Mouse (Mus musculus) forebrain, embryonic 15.5 days (tissue): ENCODE data around the gene Chmp6. TPM values are rescaled to one million over a fixed set of nuclear protein-coding genes. Genes with fewer than 3 reads are reported as not detected.
A peak's percentile ranks its signal among the peaks of the same experiment; 100 is the strongest.

Experiments used
- ATAC-seq: fragments of 200-750 bp; cut with Nextera tagmentation; replicated peaks from 2 replicates; pipeline ENCODE4 v1.8.0; 2017; ENCODE audit warnings: mild to moderate bottlenecking, moderate TSS enrichment, moderate library complexity
- H3K27ac ChIP-seq: fragments of 300-500 bp; sonication (generic); replicated peaks from 2 replicates; pipeline ENCODE4 v1.5.1; 2015; ENCODE audit warnings: mild to moderate bottlenecking, inconsistent platforms
- H3K27me3 ChIP-seq: fragments of 300-500 bp; sonication (generic); 2 replicates; pipeline ENCODE4 v1.6.1; 2015; ENCODE audit warnings: inconsistent platforms
- H3K36me3 ChIP-seq: fragments of 300-500 bp; sonication (generic); 2 replicates; pipeline ENCODE4 v1.6.1; 2015; ENCODE audit warnings: mild to moderate bottlenecking, inconsistent platforms
- H3K4me1 ChIP-seq: fragments of 300-500 bp; sonication (generic); 2 replicates; pipeline ENCODE4 v1.6.1; 2015; ENCODE audit warnings: inconsistent platforms
- H3K4me2 ChIP-seq: fragments of 300-500 bp; sonication (generic); replicated peaks from 2 replicates; pipeline ENCODE4 v1.6.1; 2015; ENCODE audit warnings: mild to moderate bottlenecking, inconsistent platforms
- H3K4me3 ChIP-seq: fragments of 300-500 bp; sonication (generic); 2 replicates; pipeline ENCODE4 v1.5.1; 2015; ENCODE audit warnings: mild to moderate bottlenecking, inconsistent platforms
- H3K9ac ChIP-seq: fragments of 300-500 bp; sonication (generic); replicated peaks from 2 replicates; pipeline ENCODE4 v1.6.1; 2015; ENCODE audit warnings: mild to moderate bottlenecking, inconsistent platforms
- H3K9me3 ChIP-seq: fragments of 300-500 bp; sonication (generic); 2 replicates; pipeline ENCODE4 v1.6.1; 2016; ENCODE audit warnings: inconsistent platforms
- WGBS: fragments of 180-500 bp; shearing (Covaris S2); methylation state at CpG from one replicate; pipeline ENCODE4 v1.1.7; 2015; ENCODE audit warnings: mixed read lengths; 5-methylcytosine and 5-hydroxymethylcytosine counted together
- polyA plus RNA-seq: library from polyadenylated mRNA; unstranded; fragments of >200 nt; fragmentation: Nextera tagmentation; extraction: Ambion mirVana; gene quantifications from 2 replicates; pipeline ENCODE4 v1.2.1, GENCODE M21; 2015

The Chmp6 gene
- polyA plus RNA-seq, 1 experiment from 2014 or later: 94.2 TPM

- H3K4me2 ChIP-seq: peak overlapping the region; percentile 97
- 64% methylated on average over 4 of the region's 4 CpGs for WGBS
- peak overlapping the region; percentile 93 for H3K27ac ChIP-seq
- no peak overlapping the region for H3K9ac ChIP-seq
- H3K36me3 ChIP-seq: no peaks in the 10 kb centered on the region
- H3K27me3 ChIP-seq: no peaks in the 10 kb centered on the region
- H3K9me3 ChIP-seq: no peaks in the 10 kb centered on the region
- H3K4me1 ChIP-seq: peaks cover 86% of the 10 kb centered on the region
- ATAC-seq: no peak
- H3K4me3 ChIP-seq: no peak overlapping the region; the same call in 1 of the 2 replicates
These were observed 26.5 kb downstream of the Chmp6 start for GRCm38 (mm10) chr11:119939711-119940106.

- no peaks in the 10 kb centered on the region for H3K27me3 ChIP-seq
- peak overlapping the region; percentile 97 for H3K4me2 ChIP-seq
- H3K9ac ChIP-seq: no peak overlapping the region; the same call in 1 of the 2 replicates
- ATAC-seq: no peak
- WGBS: 53% methylated on average over 11 of the region's 11 CpGs
- H3K36me3 ChIP-seq: no peaks in the 10 kb centered on the region
- peak overlapping the region; percentile 7; the same call in 1 of the 2 replicates for H3K4me3 ChIP-seq
- peaks cover 90% of the 10 kb centered on the region for H3K4me1 ChIP-seq
- peak overlapping the region; percentile 93 for H3K27ac ChIP-seq
- no peaks in the 10 kb centered on the region for H3K9me3 ChIP-seq
These were observed 26.9 kb downstream of the Chmp6 start for GRCm38 (mm10) chr11:119940142-119940541.

- no peak for ATAC-seq
- peaks cover 74% of the 10 kb centered on the region for H3K4me1 ChIP-seq
- H3K27ac ChIP-seq: peak overlapping the region; percentile 93
- H3K9ac ChIP-seq: peak overlapping the region; percentile 72; the same call in 1 of the 2 replicates
- H3K27me3 ChIP-seq: no peaks in the 10 kb centered on the region
- no peaks in the 10 kb centered on the region for H3K36me3 ChIP-seq
- H3K9me3 ChIP-seq: no peaks in the 10 kb centered on the region
- 4% methylated on average over 8 of the region's 8 CpGs for WGBS
- peak overlapping the region; percentile 97 for H3K4me2 ChIP-seq
- peak overlapping the region; percentile 91 for H3K4me3 ChIP-seq
These were observed 28.6 kb downstream of the Chmp6 start for GRCm38 (mm10) chr11:119941794-119942193.

GRCm38 (mm10) chr11:119942201-119942726 is 29.0 kb downstream of the Chmp6 start:
- peak overlapping the region; percentile 93 for H3K27ac ChIP-seq
- H3K9me3 ChIP-seq: no peaks in the 10 kb centered on the region
- ATAC-seq: peak; percentile 21; the same call in 1 of the 2 replicates
- peaks cover 69% of the 10 kb centered on the region for H3K4me1 ChIP-seq
- H3K4me2 ChIP-seq: peak overlapping the region; percentile 97
- under 1% methylated on average over 42 of the region's 43 CpGs for WGBS
- H3K9ac ChIP-seq: peak overlapping the region; percentile 72
- H3K4me3 ChIP-seq: peak overlapping the region; percentile 91
- H3K36me3 ChIP-seq: no peaks in the 10 kb centered on the region
- no peaks in the 10 kb centered on the region for H3K27me3 ChIP-seq

GRCm38 (mm10) chr11:119942727-119943427 is 29.6 kb downstream of the Chmp6 start, which contains the start of gene Baiap2:
Gene Baiap2, plus strand, starts transcription at chr11:119942763.
- Histone ChIP-seq H3K27me3 (no peaks in the 10 kb centered on the region), H3K36me3 (no peaks in the 10 kb centered on the region), H3K9me3 (no peaks in the 10 kb centered on the region), H3K9ac (peak within 1 kb of the TSS; percentile 73), H3K4me1 (peaks cover 63% of the 10 kb centered on the region), H3K27ac (peak within 1 kb of the TSS; percentile 93), H3K4me2 (peak within 1 kb of the TSS; percentile 97), H3K4me3 (peak within 1 kb of the TSS; percentile 91)
- ATAC-seq: peak; percentile 95
- WGBS: under 1% methylated on average over 75 of the region's 79 CpGs

GRCm38 (mm10) chr11:119943428-119943988 is 30.3 kb downstream of the Chmp6 start:
- H3K9ac ChIP-seq: peak overlapping the region; percentile 73
- H3K27ac ChIP-seq: peak overlapping the region; percentile 14; the same call in 1 of the 2 replicates
- H3K9me3 ChIP-seq: no peaks in the 10 kb centered on the region
- peak overlapping the region; percentile 91 for H3K4me3 ChIP-seq
- H3K27me3 ChIP-seq: no peaks in the 10 kb centered on the region
- H3K4me2 ChIP-seq: peak overlapping the region; percentile 97
- peak; percentile 26 for ATAC-seq
- no peaks in the 10 kb centered on the region for H3K36me3 ChIP-seq
- peaks cover 56% of the 10 kb centered on the region for H3K4me1 ChIP-seq
- 5% methylated on average over 32 of the region's 32 CpGs for WGBS

- ATAC-seq: no peak
- Histone ChIP-seq H3K4me1 (peaks cover 39% of the 10 kb centered on the region), H3K27me3 (no peaks in the 10 kb centered on the region), H3K9ac (no peak overlapping the region), H3K9me3 (no peaks in the 10 kb centered on the region), H3K36me3 (no peaks in the 10 kb centered on the region), H3K4me2 (peak overlapping the region; percentile 97), H3K4me3 (no peak overlapping the region), H3K27ac (no peak overlapping the region)
- 86% methylated on average over 7 of the region's 7 CpGs for WGBS
These were observed 32.1 kb downstream of the Chmp6 start for GRCm38 (mm10) chr11:119945343-119945742.

GRCm38 (mm10) chr11:119947426-119947825 is 34.2 kb downstream of the Chmp6 start:
- no peaks in the 10 kb centered on the region for H3K36me3 ChIP-seq
- 100% methylated on average over 1 of the region's 1 CpGs for WGBS
- H3K27ac ChIP-seq: no peak overlapping the region
- H3K9ac ChIP-seq: no peak overlapping the region
- H3K27me3 ChIP-seq: no peaks in the 10 kb centered on the region
- peaks cover 23% of the 10 kb centered on the region for H3K4me1 ChIP-seq
- H3K4me3 ChIP-seq: no peak overlapping the region
- H3K9me3 ChIP-seq: no peaks in the 10 kb centered on the region
- H3K4me2 ChIP-seq: no peak overlapping the region
- no peak for ATAC-seq

GRCm38 (mm10) chr11:119947897-119948296 is 34.7 kb downstream of the Chmp6 start:
- Histone ChIP-seq H3K27me3 (no peaks in the 10 kb centered on the region), H3K4me3 (no peak overlapping the region), H3K4me1 (peaks cover 27% of the 10 kb centered on the region), H3K36me3 (no peaks in the 10 kb centered on the region), H3K9me3 (no peaks in the 10 kb centered on the region), H3K27ac (no peak overlapping the region), H3K9ac (no peak overlapping the region), H3K4me2 (no peak overlapping the region)
- 72% methylated on average over 2 of the region's 2 CpGs for WGBS
- ATAC-seq: no peak

GRCm38 (mm10) chr11:119948305-119948704 is 35.1 kb downstream of the Chmp6 start:
- Histone ChIP-seq H3K9me3 (no peaks in the 10 kb centered on the region), H3K27me3 (no peaks in the 10 kb centered on the region), H3K4me1 (peaks cover 25% of the 10 kb centered on the region), H3K27ac (no peak overlapping the region), H3K4me2 (no peak overlapping the region), H3K36me3 (no peaks in the 10 kb centered on the region), H3K4me3 (no peak overlapping the region), H3K9ac (no peak overlapping the region)
- WGBS: 57% methylated on average over 4 of the region's 4 CpGs
- ATAC-seq: no peak

- WGBS: 96% methylated on average over 2 of the region's 2 CpGs
- no peak overlapping the region for H3K9ac ChIP-seq
These were observed 35.6 kb downstream of the Chmp6 start for GRCm38 (mm10) chr11:119948803-119949202.

GRCm38 (mm10) chr11:119950535-119950934 is 37.3 kb downstream of the Chmp6 start:
- peaks cover 8% of the 10 kb centered on the region for H3K4me1 ChIP-seq
- 91% methylated on average over 3 of the region's 3 CpGs for WGBS
- no peak overlapping the region for H3K4me3 ChIP-seq
- no peaks in the 10 kb centered on the region for H3K36me3 ChIP-seq
- H3K27ac ChIP-seq: no peak overlapping the region
- H3K9me3 ChIP-seq: no peaks in the 10 kb centered on the region
- no peak overlapping the region for H3K9ac ChIP-seq
- no peaks in the 10 kb centered on the region for H3K27me3 ChIP-seq
- ATAC-seq: no peak
- no peak overlapping the region for H3K4me2 ChIP-seq

More at GRCm38 (mm10) chr11:119948803-119949202, 35.6 kb downstream of the Chmp6 start:
- no peak overlapping the region for H3K4me3 ChIP-seq
- no peaks in the 10 kb centered on the region for H3K9me3 ChIP-seq
- H3K27me3 ChIP-seq: no peaks in the 10 kb centered on the region
- H3K4me1 ChIP-seq: peaks cover 20% of the 10 kb centered on the region
- no peaks in the 10 kb centered on the region for H3K36me3 ChIP-seq
- H3K27ac ChIP-seq: no peak overlapping the region
- no peak overlapping the region for H3K4me2 ChIP-seq
- ATAC-seq: no peak
